Mouse (Mus musculus): ENCODE data around the gene Zdhhc14.

GRCm38 (mm10) chr17:5629651-5630050 is 137.3 kb downstream of the Zdhhc14 start:
- TF ChIP-seq CTCF (IDR thresholded peaks at IDR 0.05; ENCODE audit: low read depth) (no peak), EP300 (IDR thresholded peaks at IDR 0.05; ENCODE audit: low read depth) (no peak)
